Mouse (Mus musculus) right cerebral cortex, postnatal 10 days (tissue): Measurements from ENCODE around the gene Auts2.

Experiments used
- DNase-seq, 2 experiments: peaks; one replicate each; pipeline ENCODE4 v3.0.0; 2021; ENCODE audit warnings: low spot score in 2 of 2

Auts2 gene

GRCm38 (mm10) chr5:131459549-131459948 lies 1083.6 kb downstream of the Auts2 start:
- no peak for DNase-seq

GRCm38 (mm10) chr5:131458700-131459099 lies 1084.4 kb downstream of the Auts2 start:
- no peak for DNase-seq

GRCm38 (mm10) chr5:131457999-131458398 lies 1085.1 kb downstream of the Auts2 start:
- peak; percentile 63 to 76 for DNase-seq

- no peak for DNase-seq
Measured at GRCm38 (mm10) chr5:131449181-131449868, 1093.8 kb downstream of the Auts2 start.

- no peak for DNase-seq
Measured at GRCm38 (mm10) chr5:131435239-131435876, 1107.8 kb downstream of the Auts2 start.

- DNase-seq = no peak
Measured at GRCm38 (mm10) chr5:131433291-131433690, 1109.9 kb downstream of the Auts2 start.

GRCm38 (mm10) chr5:131431896-131432295 lies 1111.2 kb downstream of the Auts2 start:
- no peak for DNase-seq

- DNase-seq = peak; percentile 69 to 78
Measured at GRCm38 (mm10) chr5:131430109-131430508, 1113.0 kb downstream of the Auts2 start.

- DNase-seq = no peak
Measured at GRCm38 (mm10) chr5:131429563-131429962, 1113.6 kb downstream of the Auts2 start.

GRCm38 (mm10) chr5:131427734-131428413 lies 1115.3 kb downstream of the Auts2 start:
- peak; percentile 73 to 86 for DNase-seq

- no peak for DNase-seq
Measured at GRCm38 (mm10) chr5:131422737-131423136, 1120.4 kb downstream of the Auts2 start.

- DNase-seq = no peak
Measured at GRCm38 (mm10) chr5:131420406-131420805, 1122.7 kb downstream of the Auts2 start.

GRCm38 (mm10) chr5:131415902-131416545 lies 1127.1 kb downstream of the Auts2 start:
- DNase-seq = no peak

- no peak for DNase-seq
Measured at GRCm38 (mm10) chr5:131398250-131398649, 1144.9 kb downstream of the Auts2 start.

GRCm38 (mm10) chr5:131395756-131396155 lies 1147.4 kb downstream of the Auts2 start:
- no peak for DNase-seq
